Mouse (Mus musculus) myocyte (in vitro differentiated cells): ENCODE measurements around the gene Plcb4. TPM values are rescaled to one million over a fixed set of nuclear protein-coding genes. Genes with fewer than 3 reads are reported as not detected.

ENCODE experiments used
- H3K27me3 ChIP-seq: one replicate; pipeline ENCODE4 v1.6.1; 2011; ENCODE audit not compliant: control insufficient read depth, insufficient read depth, insufficient read length
- H3K36me3 ChIP-seq: one replicate; pipeline ENCODE4 v1.6.1; 2011; ENCODE audit not compliant: control insufficient read depth, insufficient read depth
- H3K4me2 ChIP-seq: one replicate; pipeline ENCODE4 v1.6.1; 2011; ENCODE audit warnings: low read depth, control low read depth
- H3K4me3 ChIP-seq: one replicate; pipeline ENCODE4 v1.5.1; 2011; ENCODE audit warnings: mild to moderate bottlenecking, control low read depth, moderate library complexity
- H3K79me2 ChIP-seq: one replicate; pipeline ENCODE4 v1.6.1; 2011; ENCODE audit not compliant: control insufficient read depth, insufficient read depth
- H3ac ChIP-seq: one replicate; pipeline ENCODE4 v1.6.1; 2011; ENCODE audit not compliant: control insufficient read depth, insufficient read length
- CEBPB ChIP-seq: IDR thresholded peaks from 2 replicates; pipeline ENCODE4 v1.6.1; 2011; ENCODE audit warnings: mild to moderate bottlenecking, moderate library complexity; ENCODE audit not compliant: poor library complexity, insufficient read depth, severe bottlenecking
- E2F4 ChIP-seq: IDR thresholded peaks from one replicate; pipeline ENCODE4 v1.6.1; 2011; ENCODE audit warnings: mild to moderate bottlenecking, control low read depth, moderate library complexity; ENCODE audit not compliant: insufficient read depth
- MAX ChIP-seq: IDR thresholded peaks from one replicate; pipeline ENCODE4 v1.6.1; 2011; ENCODE audit warnings: low read depth, mild to moderate bottlenecking, control low read depth
- MYOD1 ChIP-seq, 3 experiments: IDR thresholded peaks; one replicate each; pipeline ENCODE4 v1.6.1; 2011; ENCODE audit warnings: control low read depth in 2 of 3, low read depth in 2 of 3, mild to moderate bottlenecking in 2 of 3, moderate library complexity in 1 of 3; ENCODE audit not compliant: insufficient read length in 2 of 3, control insufficient read depth in 1 of 3
- MYOG ChIP-seq, 3 experiments: IDR thresholded peaks; one replicate each; pipeline ENCODE4 v1.6.1; 2011; ENCODE audit warnings: control low read depth in 2 of 3, low read depth in 2 of 3, mild to moderate bottlenecking in 2 of 3; ENCODE audit not compliant: insufficient read length in 2 of 3, control insufficient read depth in 1 of 3, insufficient read depth in 1 of 3
- POLR2A ChIP-seq: IDR thresholded peaks from one replicate; pipeline ENCODE4 v1.6.1; 2011; ENCODE audit warnings: low read depth, mild to moderate bottlenecking, control low read depth, moderate library complexity; ENCODE audit not compliant: insufficient read length
- POLR2AphosphoS2 ChIP-seq: IDR thresholded peaks from one replicate; pipeline ENCODE4 v1.6.1; 2011; ENCODE audit warnings: low read depth, control low read depth; ENCODE audit not compliant: insufficient read length
- REST ChIP-seq: IDR thresholded peaks from one replicate; pipeline ENCODE4 v1.6.1; 2011; ENCODE audit warnings: mild to moderate bottlenecking, control low read depth, moderate library complexity; ENCODE audit not compliant: insufficient read depth, insufficient read length
- SRF ChIP-seq: IDR thresholded peaks from one replicate; pipeline ENCODE4 v1.6.1; 2011; ENCODE audit warnings: low read depth; ENCODE audit not compliant: control insufficient read depth, insufficient read length
- TCF12 ChIP-seq: IDR thresholded peaks from one replicate; pipeline ENCODE4 v1.6.1; 2011; ENCODE audit warnings: mild to moderate bottlenecking, control low read depth; ENCODE audit not compliant: poor library complexity, insufficient read depth, severe bottlenecking
- TCF3 ChIP-seq: IDR thresholded peaks from one replicate; pipeline ENCODE4 v1.6.1; 2011; ENCODE audit warnings: low read depth, control low read depth; ENCODE audit not compliant: insufficient read length
- USF1 ChIP-seq: IDR thresholded peaks from one replicate; pipeline ENCODE4 v1.6.1; 2011; ENCODE audit warnings: low read depth, mild to moderate bottlenecking, control low read depth, moderate library complexity
- polyA plus RNA-seq: library from polyadenylated mRNA; unstranded; fragments of >200 nt; fragmentation: generic; extraction: Trizol; gene quantifications from one replicate; pipeline ENCODE4 v1.2.1, GENCODE M21; 2012; ENCODE audit warnings: missing spikeins

Plcb4 gene
- polyA plus RNA-seq, 1 experiment: 5.3 TPM

GRCm38 (mm10) chr2:135833743-135834142 lies 174.9 kb downstream of the Plcb4 start:
- no peak overlapping the region for H3K4me2 ChIP-seq
- TF ChIP-seq REST (no peak), MYOD1 (IDR thresholded peaks at IDR 0.05; ENCODE audit: control insufficient read depth in 1 of 3, insufficient read length in 2 of 3, low read depth in 2 of 3) (no peak), POLR2AphosphoS2 (no peak), TCF12 (no peak), USF1 (no peak)
- no peak overlapping the region for H3K4me3 ChIP-seq

GRCm38 (mm10) chr2:135834435-135834834 lies 175.6 kb downstream of the Plcb4 start:
- no peak overlapping the region for H3K4me2 ChIP-seq
- TF ChIP-seq CEBPB (no peak), TCF3 (no peak), TCF12 (no peak), USF1 (no peak), E2F4 (no peak), POLR2A (no peak), SRF (no peak), REST (no peak), POLR2AphosphoS2 (no peak), MYOG (IDR thresholded peaks at IDR 0.05; ENCODE audit: control insufficient read depth in 1 of 3, insufficient read depth in 1 of 3, insufficient read length in 2 of 3, low read depth in 2 of 3) (no peak)
- H3K36me3 ChIP-seq: no peaks in the 10 kb centered on the region
- no peak overlapping the region for H3K4me3 ChIP-seq
- H3K79me2 ChIP-seq: no peaks in the 10 kb centered on the region
- H3ac ChIP-seq: no peak overlapping the region
- no peaks in the 10 kb centered on the region for H3K27me3 ChIP-seq

More at GRCm38 (mm10) chr2:135833743-135834142, 174.9 kb downstream of the Plcb4 start:
- Histone ChIP-seq H3K27me3 (no peaks in the 10 kb centered on the region), H3K36me3 (no peaks in the 10 kb centered on the region), H3K79me2 (no peaks in the 10 kb centered on the region), H3ac (no peak overlapping the region)

- Histone ChIP-seq H3ac (no peak overlapping the region), H3K36me3 (no peaks in the 10 kb centered on the region), H3K27me3 (no peaks in the 10 kb centered on the region), H3K4me3 (no peak overlapping the region), H3K4me2 (no peak overlapping the region), H3K79me2 (no peaks in the 10 kb centered on the region)
- TF ChIP-seq MYOD1 (IDR thresholded peaks at IDR 0.05; ENCODE audit: control insufficient read depth in 1 of 3, insufficient read length in 2 of 3, low read depth in 2 of 3) (no peak), CEBPB (no peak), MAX (no peak), E2F4 (no peak), MYOG (IDR thresholded peaks at IDR 0.05; ENCODE audit: control insufficient read depth in 1 of 3, insufficient read depth in 1 of 3, insufficient read length in 2 of 3, low read depth in 2 of 3) (no peak), REST (no peak), POLR2A (no peak), POLR2AphosphoS2 (no peak), USF1 (no peak), SRF (no peak), TCF12 (no peak), TCF3 (no peak)
These were observed 177.1 kb downstream of the Plcb4 start for GRCm38 (mm10) chr2:135835911-135836310.

- TF ChIP-seq POLR2A (no peak), MAX (no peak), REST (no peak), TCF3 (no peak), MYOG (IDR thresholded peaks at IDR 0.05; ENCODE audit: control insufficient read depth in 1 of 3, insufficient read depth in 1 of 3, insufficient read length in 2 of 3, low read depth in 2 of 3) (no peak), USF1 (no peak), E2F4 (no peak), POLR2AphosphoS2 (no peak), TCF12 (no peak), MYOD1 (IDR thresholded peaks at IDR 0.05; ENCODE audit: control insufficient read depth in 1 of 3, insufficient read length in 2 of 3, low read depth in 2 of 3) (no peak), SRF (no peak), CEBPB (no peak)
- no peak overlapping the region for H3K4me2 ChIP-seq
- no peaks in the 10 kb centered on the region for H3K27me3 ChIP-seq
- H3K4me3 ChIP-seq: no peak overlapping the region
- no peak overlapping the region for H3ac ChIP-seq
- H3K79me2 ChIP-seq: no peaks in the 10 kb centered on the region
- no peaks in the 10 kb centered on the region for H3K36me3 ChIP-seq
These were observed 177.6 kb downstream of the Plcb4 start for GRCm38 (mm10) chr2:135836426-135836825.

- no peak for TF ChIP-seq MAX
- no peak for TF ChIP-seq MYOD1 (IDR thresholded peaks at IDR 0.05; ENCODE audit: control insufficient read depth in 1 of 3, insufficient read length in 2 of 3, low read depth in 2 of 3)
- Histone ChIP-seq H3K4me3 (no peak overlapping the region), H3K36me3 (no peaks in the 10 kb centered on the region), H3K79me2 (no peaks in the 10 kb centered on the region), H3K4me2 (no peak overlapping the region), H3K27me3 (no peaks in the 10 kb centered on the region), H3ac (no peak overlapping the region)
These were observed 178.9 kb downstream of the Plcb4 start for GRCm38 (mm10) chr2:135837730-135838129.
